Comparison of ENCODE assay signal across 9 mouse cellular contexts in the genomic region with DNA sequence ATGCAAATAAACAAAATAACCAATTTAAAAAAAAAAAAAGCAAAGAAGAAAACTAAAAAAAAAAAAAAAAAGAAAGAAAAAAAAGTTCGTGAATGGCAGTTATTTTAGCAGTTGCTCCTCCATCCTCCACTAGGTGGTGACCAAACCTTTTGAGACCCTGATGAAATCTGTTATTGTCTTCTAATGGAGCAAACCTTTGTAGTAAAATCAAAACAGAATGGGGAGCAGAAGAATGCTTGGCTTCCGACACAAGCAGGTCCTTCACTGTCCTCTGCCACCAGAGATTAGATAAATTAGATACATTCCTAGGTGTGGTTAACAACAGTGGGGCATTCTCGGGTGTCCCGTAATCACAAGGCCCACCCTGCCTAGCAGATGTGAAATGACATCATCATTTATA. TPM values are rescaled to one million over a fixed set of nuclear protein-coding genes. Genes with fewer than 3 reads are reported as not detected.
DNase-seq lines count a peak whose midpoint lies in the region; ATAC-seq lines count a peak whose summit lies in the region.
"Had no signal": no experiment of that assay in that cellular context is flagged by ENCODE, and none has a peak within 500 bp of the region (broad histone marks: within the 10 kb centered on the region; RNA-seq: fewer than 3 reads in every experiment).

No protein-coding gene starts in this region.

- H3K27me3 ChIP-seq in forebrain, embryonic 14.5 days (replicated peaks; ENCODE audit: control insufficient read depth, insufficient read depth, low read length) = no peaks in the 10 kb centered on the region
- H3K27me3 ChIP-seq in forebrain, embryonic 12.5 days = 0 out of 2 replicates have a peak, but pooled peaks cover 3% of the 10 kb centered on the region
- no peaks in the 10 kb centered on the region for H3K27me3 ChIP-seq in midbrain, embryonic 14.5 days (ENCODE audit: control insufficient read depth, insufficient read depth, low read length)

- no peaks in the 10 kb centered on the region for H3K36me3 ChIP-seq in forebrain, embryonic 14.5 days (ENCODE audit: control insufficient read depth, insufficient read depth, low read length)
- no peaks in the 10 kb centered on the region for H3K36me3 ChIP-seq in forebrain, embryonic 12.5 days (replicated peaks)
- H3K36me3 ChIP-seq in midbrain, embryonic 14.5 days (ENCODE audit: control insufficient read depth, insufficient read depth, low read length) = no peaks in the 10 kb centered on the region
- H3K36me3 ChIP-seq: limb, embryonic 15.5 days had no signal

- no peaks in the 10 kb centered on the region for H3K4me1 ChIP-seq in forebrain, embryonic 14.5 days (ENCODE audit: control insufficient read depth, insufficient read depth, low read length)
- H3K4me1 ChIP-seq in forebrain, embryonic 12.5 days = no peaks in the 10 kb centered on the region; the same call in 1 of the 2 replicates
- 0 out of 2 replicates have a peak, but pooled peaks cover 5% of the 10 kb centered on the region for H3K4me1 ChIP-seq in midbrain, embryonic 14.5 days (ENCODE audit: control insufficient read depth, insufficient read depth, low read length)

- no peak overlapping the region for H3K4me3 ChIP-seq in forebrain, embryonic 14.5 days (ENCODE audit: low read depth, low read length)
- no peak overlapping the region for H3K4me3 ChIP-seq in forebrain, embryonic 12.5 days (replicated peaks)
- no peak overlapping the region for H3K4me3 ChIP-seq in midbrain, embryonic 14.5 days (replicated peaks; ENCODE audit: low read depth, low read length)
- H3K4me3 ChIP-seq: limb, embryonic 15.5 days had no signal

- ATAC-seq in forebrain, embryonic 14.5 days = 0 out of 2 replicates have a peak, but pooled peaks have one; percentile 23
- ATAC-seq in forebrain, embryonic 12.5 days (ENCODE audit: low FRiP score) = no peak
- ATAC-seq in granulocyte monocyte progenitor cell, adult 5-6 weeks (replicated peaks; ENCODE audit: poor library complexity, severe bottlenecking) = peak; percentile 47; the same call in 1 of the 2 replicates
- ATAC-seq in midbrain, embryonic 14.5 days (ENCODE audit: low FRiP score, low TSS enrichment) = no peak

- no peaks in the 10 kb centered on the region for H3K9me3 ChIP-seq in forebrain, embryonic 14.5 days (replicated peaks; ENCODE audit: control insufficient read depth, low read length)
- H3K9me3 ChIP-seq in forebrain, embryonic 12.5 days = no peaks in the 10 kb centered on the region
- no peaks in the 10 kb centered on the region for H3K9me3 ChIP-seq in midbrain, embryonic 14.5 days (ENCODE audit: control insufficient read depth, low read length)
- H3K9me3 ChIP-seq: limb, embryonic 15.5 days had no signal

- H3K9ac ChIP-seq in forebrain, embryonic 14.5 days (ENCODE audit: low read length) = no peak overlapping the region
- no peak overlapping the region for H3K9ac ChIP-seq in forebrain, embryonic 12.5 days
- H3K9ac ChIP-seq in midbrain, embryonic 14.5 days (replicated peaks; ENCODE audit: low read length) = no peak overlapping the region
- H3K9ac ChIP-seq: limb, embryonic 15.5 days had no signal

- peak; percentile 83 for DNase-seq in forebrain, embryonic 14.5 days (ENCODE audit: low spot score)
- DNase-seq in left cerebral cortex, postnatal 36 days (ENCODE audit: low spot score in 2 of 2) = peak; percentile 1 to 7
- no peak for DNase-seq in left cerebral cortex, postnatal 10 days (ENCODE audit: extremely low spot score in 1 of 2, low spot score in 2 of 2)
- DNase-seq in midbrain, embryonic 14.5 days = peak; percentile 86
- no peak for DNase-seq in adrenal gland, adult 18-20 months (ENCODE audit: low spot score in 2 of 2)
- no peak for DNase-seq in spleen, postnatal 36 days (ENCODE audit: low spot score in 2 of 2)

- no peak overlapping the region for H3K4me2 ChIP-seq in forebrain, embryonic 14.5 days (ENCODE audit: low read length)
- no peak overlapping the region for H3K4me2 ChIP-seq in forebrain, embryonic 12.5 days
- no peak overlapping the region for H3K4me2 ChIP-seq in midbrain, embryonic 14.5 days (ENCODE audit: low read length)
- H3K4me2 ChIP-seq: limb, embryonic 15.5 days had no signal

- intact Hi-C loops in left cerebral cortex, postnatal 36 days (cut with DNase I) = loop anchor here (10.0 kb wide), 1 partner anchor 1449 kb away; no protein-coding TSS in a partner anchor
- intact Hi-C loops in left cerebral cortex, postnatal 10 days (cut with DNase I) = loop anchor here (10.0 kb wide), 1 partner anchor 239 kb away; no protein-coding TSS in a partner anchor

- 48% methylated on average over 4 of the region's 4 CpGs for WGBS in forebrain, embryonic 14.5 days
- 51% methylated on average over 4 of the region's 4 CpGs for WGBS in forebrain, embryonic 12.5 days
- 50% methylated on average over 4 of the region's 4 CpGs for WGBS in midbrain, embryonic 14.5 days

- H3K27ac ChIP-seq in forebrain, embryonic 14.5 days (ENCODE audit: low read depth, low read length) = no peak overlapping the region
- H3K27ac ChIP-seq in forebrain, embryonic 12.5 days = no peak overlapping the region
- H3K27ac ChIP-seq in midbrain, embryonic 14.5 days (replicated peaks; ENCODE audit: low read depth, low read length) = no peak overlapping the region
- H3K27ac ChIP-seq: limb, embryonic 15.5 days had no signal

RNA-seq across cellular contexts. Expression of a gene that starts 4.1 kb away (rescaled TPM):
- polyA plus RNA-seq in forebrain, embryonic 14.5 days (2014; fragmentation: Nextera tagmentation; extraction: Ambion mirVana) = 0.11 and 0.47 TPM in 2 replicates
- 0.37 and 0.40 TPM in 2 replicates for polyA plus RNA-seq in forebrain, embryonic 12.5 days (2016; fragmentation: Nextera tagmentation; extraction: Ambion mirVana)
- under 1 TPM in 1 of 2 experiments, not detected in 1; 0.15 TPM for total RNA-seq in left cerebral cortex, postnatal 36 days (2021)
- under 1 TPM in 1 of 2 experiments, not detected in 1; 0.21 TPM for total RNA-seq in left cerebral cortex, postnatal 10 days (2021)
- total RNA-seq in granulocyte monocyte progenitor cell, adult 5-6 weeks (2014; fragmentation: Nextera tagmentation) = not detected in 2 replicates
- not detected in 2 replicates for total RNA-seq in granulocyte monocyte progenitor cell, adult 5-6 weeks (2017)
- polyA plus RNA-seq in midbrain, embryonic 14.5 days (2014; fragmentation: Nextera tagmentation; extraction: Ambion mirVana) = 0.23 and 0.47 TPM in 2 replicates
- under 1 TPM in 1 of 2 experiments, not detected in 1; 0.96 TPM for total RNA-seq in adrenal gland, adult 18-20 months (2021)

RNA-seq across cellular contexts. Expression of a gene that starts 11.9 kb away (rescaled TPM):
- 3.9 and 4.3 TPM in 2 replicates for polyA plus RNA-seq in forebrain, embryonic 14.5 days (2014; fragmentation: Nextera tagmentation; extraction: Ambion mirVana)
- polyA plus RNA-seq in forebrain, embryonic 12.5 days (2016; fragmentation: Nextera tagmentation; extraction: Ambion mirVana) = 1.1 and 1.2 TPM in 2 replicates
- total RNA-seq in left cerebral cortex, postnatal 36 days (2021) = 10 to 100 TPM; 52.6 to 55.5 TPM
- 10 to 100 TPM; 37.9 to 38.2 TPM for total RNA-seq in left cerebral cortex, postnatal 10 days (2021)
- total RNA-seq in granulocyte monocyte progenitor cell, adult 5-6 weeks (2014; fragmentation: Nextera tagmentation) = 7.0 and 7.4 TPM in 2 replicates
- total RNA-seq in granulocyte monocyte progenitor cell, adult 5-6 weeks (2017) = 3.9 and 5.9 TPM in 2 replicates
- 11.3 and 11.7 TPM in 2 replicates for polyA plus RNA-seq in midbrain, embryonic 14.5 days (2014; fragmentation: Nextera tagmentation; extraction: Ambion mirVana)
- 1 to 10 TPM; 3.3 to 6.0 TPM for total RNA-seq in adrenal gland, adult 18-20 months (2021)

RNA-seq across cellular contexts. Expression of a gene that starts 12.0 kb away (rescaled TPM):
- 1.1 and 1.8 TPM in 2 replicates for polyA plus RNA-seq in forebrain, embryonic 14.5 days (2014; fragmentation: Nextera tagmentation; extraction: Ambion mirVana)
- polyA plus RNA-seq in forebrain, embryonic 12.5 days (2016; fragmentation: Nextera tagmentation; extraction: Ambion mirVana) = 1.1 and 1.5 TPM in 2 replicates
- 1 to 10 TPM; 8.1 to 8.9 TPM for total RNA-seq in left cerebral cortex, postnatal 36 days (2021)
- total RNA-seq in left cerebral cortex, postnatal 10 days (2021) = 10 to 100 TPM; 10.3 TPM
- total RNA-seq in granulocyte monocyte progenitor cell, adult 5-6 weeks (2014; fragmentation: Nextera tagmentation) = 2.4 and 3.2 TPM in 2 replicates
- total RNA-seq in granulocyte monocyte progenitor cell, adult 5-6 weeks (2017) = 0.73 and 1.0 TPM in 2 replicates
- polyA plus RNA-seq in midbrain, embryonic 14.5 days (2014; fragmentation: Nextera tagmentation; extraction: Ambion mirVana) = 1.9 and 2.7 TPM in 2 replicates
- total RNA-seq in adrenal gland, adult 18-20 months (2021) = 10 to 100 TPM in 1 of 2 experiments, 1 to 10 TPM in 1; 3.6 to 10.9 TPM

RNA-seq across cellular contexts. Expression of a gene that starts 18.7 kb away (rescaled TPM):
- 0.09 and 0.14 TPM in 2 replicates for polyA plus RNA-seq in forebrain, embryonic 14.5 days (2014; fragmentation: Nextera tagmentation; extraction: Ambion mirVana)
- 0.12 and 0.13 TPM in 2 replicates for polyA plus RNA-seq in forebrain, embryonic 12.5 days (2016; fragmentation: Nextera tagmentation; extraction: Ambion mirVana)
- 1 to 10 TPM in 1 of 2 experiments, under 1 TPM in 1; 0.79 to 1.3 TPM for total RNA-seq in left cerebral cortex, postnatal 36 days (2021)
- under 1 TPM; 0.97 to 0.99 TPM for total RNA-seq in left cerebral cortex, postnatal 10 days (2021)
- total RNA-seq in granulocyte monocyte progenitor cell, adult 5-6 weeks (2014; fragmentation: Nextera tagmentation) = 0.06 TPM in 1 of 2 replicates, not detected in the other
- total RNA-seq in granulocyte monocyte progenitor cell, adult 5-6 weeks (2017) = not detected in 2 replicates
- 0.37 and 0.81 TPM in 2 replicates for polyA plus RNA-seq in midbrain, embryonic 14.5 days (2014; fragmentation: Nextera tagmentation; extraction: Ambion mirVana)
- under 1 TPM; 0.33 to 0.45 TPM for total RNA-seq in adrenal gland, adult 18-20 months (2021)

Comparison
In these comparisons a context has a peak if more than half of its experiments do, and no peak if none do; other contexts are left out.
1. ATAC-seq: peak in forebrain, embryonic 14.5 days (single experiment) and granulocyte monocyte progenitor cell, adult 5-6 weeks (single experiment); none in forebrain, embryonic 12.5 days (single experiment) and midbrain, embryonic 14.5 days (single experiment).
2. DNase-seq: peak in forebrain, embryonic 14.5 days (single experiment), left cerebral cortex, postnatal 36 days (2 of 2) and midbrain, embryonic 14.5 days (single experiment); none in left cerebral cortex, postnatal 10 days (0 of 2), adrenal gland, adult 18-20 months (0 of 2) and spleen, postnatal 36 days (0 of 2).
3. RNA of a gene that starts 11.9 kb away (total RNA-seq): 52.6 to 55.5 TPM in left cerebral cortex, postnatal 36 days and 37.9 to 38.2 TPM in left cerebral cortex, postnatal 10 days; 3.9 to 7.4 TPM in granulocyte monocyte progenitor cell, adult 5-6 weeks and 3.3 to 6.0 TPM in adrenal gland, adult 18-20 months; every median in the first group is over 4 times any median in the second.